Mouse (Mus musculus): ENCODE data around the gene Vwc2.

GRCm38 (mm10) chr11:11122866-11123265 is 8.8 kb downstream of the Vwc2 start:
- TF ChIP-seq TAL1 (IDR thresholded peaks at IDR 0.05; ENCODE audit: low read length), result no peak
- no peak for TF ChIP-seq GATA1 (IDR thresholded peaks at IDR 0.05; ENCODE audit: low read length)
